Mouse (Mus musculus) layer of hippocampus, adult 9-10 months (tissue): ENCODE measurements around the gene Gm21988.

Source experiments
- DNase-seq: peaks from one replicate; pipeline ENCODE4 v3.0.0; 2022; ENCODE audit warnings: low spot score

Gm21988 gene

DNA sequence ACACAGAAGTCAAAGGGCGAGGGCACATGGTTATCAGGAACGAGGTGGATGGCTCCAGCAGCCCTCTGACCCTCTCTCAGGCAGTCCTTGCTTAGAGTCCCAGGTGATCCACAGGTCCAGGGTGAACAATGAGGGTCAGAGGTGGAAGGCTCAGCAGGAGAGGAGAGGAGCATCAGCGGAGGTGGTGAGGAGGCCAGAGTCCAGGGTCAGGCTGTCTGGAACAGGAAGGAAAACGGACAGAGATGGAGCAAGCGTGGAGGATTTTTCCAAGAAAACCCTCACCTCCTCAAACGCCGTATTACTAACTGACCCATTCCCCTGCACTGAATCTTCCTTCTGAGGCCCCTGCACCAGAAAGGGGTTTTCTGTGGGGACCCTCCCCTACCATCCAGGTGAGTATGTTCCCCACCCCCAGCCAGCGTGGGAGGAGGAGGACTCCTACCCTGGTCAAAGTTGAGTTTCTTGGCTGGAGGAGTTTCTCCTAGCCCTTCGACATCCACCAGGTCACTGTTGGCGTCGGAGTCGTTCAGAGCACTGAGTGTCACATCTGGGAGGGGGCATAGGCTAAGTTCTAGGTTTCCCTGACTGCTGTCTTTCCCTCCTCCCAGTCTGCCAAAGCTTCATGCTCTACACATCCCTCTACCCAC is 4.3 kb downstream of the Gm21988 start:
- no peak for DNase-seq

DNA sequence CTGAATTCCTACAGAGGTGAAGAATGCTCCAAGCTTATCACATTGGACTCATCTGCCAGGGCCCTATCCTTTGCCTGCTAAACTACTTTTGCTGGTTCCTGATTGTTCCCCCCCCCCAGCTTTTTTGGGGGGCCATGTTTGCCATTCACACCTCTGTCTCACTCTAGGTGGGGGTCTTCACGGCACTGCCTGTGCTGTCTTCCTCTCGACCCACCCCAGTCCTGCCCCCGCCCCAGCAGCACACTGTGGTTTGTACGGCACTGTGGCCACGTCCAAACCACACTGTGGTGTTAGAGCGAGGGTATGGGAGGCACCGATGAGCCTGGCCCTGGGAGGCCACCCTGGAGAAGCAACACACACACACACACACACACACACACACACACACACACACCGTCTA is 5.1 kb downstream of the Gm21988 start:
- DNase-seq: no peak

DNA sequence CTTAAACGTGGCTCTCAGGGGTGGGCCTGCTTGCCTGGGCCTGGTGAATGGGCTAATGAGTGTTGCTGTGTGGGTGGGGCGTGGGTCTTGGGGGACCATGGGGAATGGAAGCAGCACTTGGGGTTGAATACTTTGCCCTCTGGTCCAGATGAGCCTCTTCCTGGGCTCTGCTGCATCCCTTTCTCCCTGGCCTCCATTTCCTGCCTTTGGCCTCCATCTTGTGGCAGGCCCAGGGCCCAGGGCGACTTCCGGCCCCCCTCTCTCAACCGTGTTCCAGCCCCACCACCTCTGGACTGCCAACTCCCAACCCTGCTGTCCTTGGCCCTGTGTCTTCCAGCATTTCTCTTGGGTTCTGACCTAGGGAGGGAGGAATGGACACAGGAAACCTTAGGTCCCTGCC is 5.6 kb downstream of the Gm21988 start:
- DNase-seq: no peak

DNA sequence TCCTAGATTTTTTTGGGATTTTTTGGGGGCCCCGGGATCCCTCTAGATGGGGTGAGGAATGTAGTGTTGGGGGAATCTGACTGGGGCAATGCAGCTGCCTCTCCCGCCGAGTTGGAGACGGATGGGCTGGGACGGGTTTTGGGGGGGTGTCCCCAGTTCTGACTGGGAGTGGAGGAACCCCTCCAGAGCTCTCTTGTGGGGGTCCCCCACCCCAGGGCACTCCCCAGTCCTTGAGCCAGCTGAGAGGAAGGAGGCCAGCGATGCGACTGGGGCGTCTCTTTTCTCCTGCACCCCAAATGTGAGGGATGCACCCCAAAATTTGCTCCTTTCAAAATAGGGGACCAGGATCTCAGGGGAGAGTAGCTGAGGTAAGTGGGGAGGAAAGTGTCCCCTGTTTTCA is 6.6 kb downstream of the Gm21988 start:
- no peak for DNase-seq

DNA sequence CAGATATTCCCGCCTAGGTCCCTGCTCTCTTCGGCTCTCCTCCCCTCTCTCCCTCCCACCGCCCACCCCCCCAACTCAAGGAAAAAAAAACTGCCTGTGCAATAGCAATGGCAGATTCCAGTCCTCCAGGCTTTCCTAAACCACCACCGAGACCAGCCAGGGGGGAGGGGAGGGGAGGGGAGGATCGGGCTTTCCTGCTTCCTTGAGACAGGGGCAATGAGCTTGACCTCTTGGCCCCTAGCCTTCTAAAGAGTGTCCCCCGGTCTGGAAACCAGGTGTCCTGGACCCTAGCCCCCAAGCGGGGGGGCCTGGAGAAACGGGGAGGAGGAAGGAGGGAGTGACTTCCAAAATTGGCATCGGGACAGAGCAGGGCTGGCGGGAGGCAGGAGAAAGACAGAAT is 7.1 kb downstream of the Gm21988 start:
- no peak for DNase-seq

DNA sequence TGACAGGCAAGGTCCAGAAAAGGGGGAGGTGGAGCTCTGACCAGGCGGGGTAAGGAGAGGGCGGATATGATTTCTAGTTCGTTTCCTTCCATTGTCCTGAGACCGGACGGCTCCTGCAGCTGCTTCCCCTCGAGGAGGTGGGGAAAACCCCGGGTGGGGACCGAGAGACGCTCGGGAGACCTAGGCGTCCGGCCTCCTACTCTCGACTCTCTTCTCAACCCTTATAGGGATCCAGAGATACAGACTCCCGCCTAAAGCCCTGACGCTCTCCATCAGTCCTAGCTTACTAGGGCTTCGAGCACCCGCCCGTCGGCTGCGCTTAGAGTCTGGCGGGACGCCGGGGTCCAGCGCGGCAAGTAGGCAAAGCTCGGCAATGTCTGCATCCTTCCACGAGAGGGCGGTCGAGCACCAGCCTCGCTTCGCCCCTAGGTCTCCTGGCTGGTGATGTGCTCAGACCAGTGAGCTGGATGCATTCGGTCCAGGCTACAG is 9.3 kb downstream of the Gm21988 start:
- DNase-seq: no peak

DNA sequence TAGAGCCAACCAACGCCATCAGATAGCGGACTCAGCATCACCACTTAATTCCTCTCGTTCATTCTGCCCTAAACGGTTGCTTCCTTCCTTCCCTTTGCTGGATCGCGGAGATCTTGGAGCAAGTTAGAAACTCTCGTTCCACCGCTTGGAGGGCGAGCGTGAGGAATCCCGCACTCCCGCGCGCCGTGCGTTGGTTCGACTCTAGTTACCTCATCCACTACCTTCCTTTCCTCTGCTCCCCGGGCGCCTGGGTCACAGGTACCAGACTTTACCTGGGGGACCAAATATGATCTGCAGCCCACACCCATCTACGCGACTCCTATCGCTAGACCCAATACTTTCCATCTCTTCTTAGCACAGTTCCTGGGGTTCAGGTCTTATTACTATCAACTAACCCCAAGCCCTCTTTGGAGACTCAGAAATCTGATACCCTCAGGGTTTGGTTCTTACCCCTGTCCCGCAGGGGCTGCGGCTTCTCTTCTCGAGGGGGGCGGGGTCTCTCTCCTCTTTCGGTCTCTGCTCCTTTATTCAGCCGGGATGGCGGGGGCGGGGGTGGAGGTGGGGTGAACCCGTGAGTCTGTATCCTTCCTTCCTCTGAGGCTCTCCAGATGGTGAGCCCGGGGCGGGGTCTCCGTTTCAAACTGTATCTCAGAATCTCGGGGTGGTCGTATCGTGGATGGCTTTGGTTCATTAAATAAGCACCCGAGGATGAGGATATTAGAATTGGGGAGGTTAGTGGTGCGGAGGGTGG is 10.2 kb downstream of the Gm21988 start, which contains the start of gene Bcl6b:
Gene Bcl6b (minus strand): TSS at position 539 of the 751 bp plus-strand sequence.
- no peak for DNase-seq

DNA sequence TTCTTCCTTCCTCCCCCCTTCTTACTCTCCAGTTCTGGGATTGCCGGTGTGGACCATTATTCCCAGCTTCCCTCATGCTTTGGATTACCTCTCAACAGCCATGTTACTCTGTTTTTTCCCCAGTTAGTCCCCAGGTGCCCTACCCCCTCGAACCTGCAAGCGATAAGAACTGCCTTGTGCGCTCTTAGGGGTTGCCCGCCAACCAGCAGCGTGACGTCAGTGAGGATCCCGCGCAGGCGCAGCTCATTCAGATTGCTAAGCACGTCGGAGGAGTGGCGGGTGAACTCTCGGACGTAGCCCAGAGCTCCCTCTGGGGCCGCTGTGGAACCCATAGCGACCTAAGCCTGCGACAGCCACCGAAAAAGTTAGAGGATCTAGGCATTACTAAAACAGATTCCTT is 10.8 kb downstream of the Gm21988 start:
- no peak for DNase-seq

DNA sequence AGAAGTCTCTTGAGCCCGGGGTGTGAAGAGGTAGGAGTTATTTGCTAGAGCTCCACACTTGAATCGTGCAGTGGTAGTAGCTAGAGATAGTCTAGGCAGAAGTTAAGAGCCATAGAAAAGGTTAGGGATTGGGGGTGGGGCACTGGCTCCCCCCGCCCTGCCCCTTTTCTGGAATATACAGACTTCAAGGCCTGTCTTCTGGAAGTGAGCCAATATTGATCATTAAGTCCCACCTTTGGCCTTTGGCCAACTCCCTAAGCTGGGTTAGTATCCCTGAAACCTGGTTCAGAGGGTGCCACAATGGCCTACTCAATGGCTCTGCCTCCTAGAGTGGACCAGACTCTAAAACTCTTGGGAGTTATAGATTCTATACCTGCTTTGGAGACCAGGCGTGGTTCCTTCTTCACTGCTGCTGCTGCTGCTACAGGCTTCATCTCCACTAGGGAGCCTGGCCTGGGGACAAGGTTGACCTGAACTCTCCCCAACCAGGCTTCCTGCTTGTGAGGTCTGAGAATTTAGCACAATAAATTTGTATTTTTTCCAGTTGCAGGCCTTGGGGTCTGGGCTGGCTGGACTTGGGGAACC is 11.9 kb downstream of the Gm21988 start:
- DNase-seq: no peak

DNA sequence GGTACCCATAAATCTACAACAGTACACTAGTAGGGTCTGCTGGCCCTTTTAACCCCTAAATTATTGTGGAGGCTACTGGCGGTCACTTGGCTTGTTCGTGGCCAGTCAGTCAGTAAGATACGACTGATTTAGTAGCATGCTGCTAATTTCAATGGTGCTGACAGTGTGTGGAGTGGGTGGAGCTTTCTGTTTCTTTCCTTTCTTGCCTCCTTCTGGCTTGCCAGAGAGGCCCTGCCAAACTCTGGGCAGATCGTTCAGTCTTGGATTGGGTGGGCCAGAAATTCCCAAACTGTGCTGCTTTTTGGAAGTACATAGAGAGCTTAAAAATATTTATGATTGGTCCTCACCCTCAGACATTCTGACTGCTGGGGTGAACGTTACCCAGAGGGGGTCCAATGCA is 12.5 kb downstream of the Gm21988 start:
- no peak for DNase-seq

DNA sequence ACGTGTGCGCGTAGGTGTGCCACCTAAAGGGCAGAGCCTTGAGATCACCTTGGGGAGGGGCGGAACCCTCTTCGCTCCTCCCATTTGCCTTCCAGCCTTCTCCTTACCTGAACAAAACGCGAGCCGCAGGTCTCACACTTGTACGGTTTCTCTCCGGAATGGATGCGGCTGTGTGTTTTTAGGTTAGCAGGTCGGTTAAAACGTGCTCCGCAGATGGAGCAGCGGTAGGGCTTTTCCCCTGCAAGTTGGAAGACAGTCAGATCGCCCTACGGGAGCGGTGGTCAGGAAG is 13.1 kb downstream of the Gm21988 start:
- no peak for DNase-seq

DNA sequence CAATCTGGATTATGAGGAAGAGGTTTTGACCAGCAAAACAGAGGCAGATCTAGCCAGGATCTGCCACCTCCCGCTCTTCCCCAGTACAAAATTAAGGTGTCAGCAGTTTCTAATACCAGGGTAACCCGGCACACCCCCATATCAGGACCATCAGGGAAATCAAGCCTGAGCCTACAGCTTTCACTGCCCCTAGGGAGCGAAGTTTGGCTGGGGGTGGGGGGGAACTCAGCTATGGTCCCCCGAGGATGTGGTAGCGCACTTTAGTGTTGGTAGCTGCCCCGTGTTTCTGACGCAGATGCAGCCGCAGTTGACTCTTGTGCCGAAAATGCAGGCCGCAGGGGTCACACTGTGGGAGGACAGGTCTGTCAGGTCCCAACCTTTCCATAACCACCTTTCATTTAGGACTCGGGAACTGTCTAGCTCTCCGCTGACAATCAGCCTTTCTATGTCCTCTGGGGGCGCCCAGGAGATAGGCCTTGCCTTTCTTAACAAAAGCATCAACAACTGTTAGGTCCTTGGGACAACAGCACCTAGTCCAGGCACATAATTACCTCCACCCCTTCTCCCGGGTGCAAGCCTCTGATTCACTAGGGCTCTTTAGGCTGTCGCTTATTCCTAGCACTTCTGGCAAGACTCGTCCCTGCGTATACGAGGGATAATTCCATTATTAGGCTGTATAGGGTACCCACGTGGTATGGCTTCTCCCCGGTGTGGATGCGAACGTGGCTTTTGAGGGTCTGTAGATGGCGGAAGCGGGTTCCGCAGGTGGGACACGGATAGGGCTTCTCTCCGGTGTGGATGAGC is 13.6 kb downstream of the Gm21988 start:
- DNase-seq: no peak

DNA sequence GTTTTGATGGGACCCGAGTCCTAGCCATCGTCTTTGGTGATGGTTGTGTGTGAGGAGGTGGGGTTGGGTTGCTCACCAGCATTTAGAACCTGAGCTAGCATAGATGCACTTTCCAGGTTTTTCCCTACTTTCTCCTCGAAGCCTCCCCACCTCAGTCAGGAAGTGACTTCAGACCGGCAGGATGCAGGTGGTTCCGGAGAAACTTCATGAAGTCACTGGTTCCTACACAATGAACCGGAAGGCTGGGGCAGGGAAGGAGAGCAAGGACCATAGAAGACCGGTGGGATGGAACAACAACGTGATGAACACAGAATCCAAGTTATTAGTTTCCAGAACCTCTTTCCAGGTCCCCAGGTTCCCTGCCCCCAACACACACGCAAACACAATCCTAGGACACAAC is 15.9 kb downstream of the Gm21988 start:
- no peak for DNase-seq

DNA sequence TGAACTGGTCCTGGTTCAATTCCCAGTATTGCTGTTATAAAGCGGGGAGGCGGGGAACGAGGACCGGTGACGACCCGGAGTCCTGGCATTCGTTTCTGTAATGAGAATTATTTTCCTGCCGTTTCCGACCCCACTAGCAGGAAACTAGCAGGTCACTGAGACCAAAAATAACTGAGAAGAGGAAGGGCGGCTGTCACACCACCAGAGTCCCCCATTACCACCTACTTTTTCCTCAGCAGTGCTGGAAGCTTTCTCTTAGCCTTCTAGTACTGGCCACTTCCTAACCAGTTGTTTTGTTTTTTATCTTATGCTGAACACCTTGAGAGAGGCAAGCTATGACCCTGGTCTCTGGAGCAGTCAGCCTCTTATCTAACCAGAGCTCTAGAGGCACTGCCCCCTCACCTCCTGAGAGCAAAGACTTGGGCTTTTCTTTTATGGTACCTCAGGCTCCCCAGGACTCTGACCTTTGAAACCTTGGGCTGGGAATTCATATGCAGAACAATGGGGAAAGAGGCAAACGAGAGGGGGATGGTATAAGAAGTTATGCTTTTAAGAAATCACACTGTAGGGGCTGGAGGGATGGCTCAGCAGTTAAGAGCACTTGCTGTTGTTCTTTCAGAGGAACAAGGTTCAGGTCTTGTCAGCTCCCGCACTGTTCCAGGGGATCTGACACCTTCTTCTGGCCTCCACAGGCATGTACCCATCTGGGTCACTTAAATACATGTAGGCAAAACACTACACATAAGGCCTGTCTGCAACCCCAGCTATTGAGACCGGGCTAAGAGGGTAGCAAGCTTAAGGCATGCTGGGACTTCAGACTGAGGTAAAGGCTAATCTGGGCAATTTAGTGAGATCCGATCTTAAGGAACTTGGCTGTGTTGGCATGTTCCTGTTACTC is 17.8 kb downstream of the Gm21988 start:
- DNase-seq: no peak

DNA sequence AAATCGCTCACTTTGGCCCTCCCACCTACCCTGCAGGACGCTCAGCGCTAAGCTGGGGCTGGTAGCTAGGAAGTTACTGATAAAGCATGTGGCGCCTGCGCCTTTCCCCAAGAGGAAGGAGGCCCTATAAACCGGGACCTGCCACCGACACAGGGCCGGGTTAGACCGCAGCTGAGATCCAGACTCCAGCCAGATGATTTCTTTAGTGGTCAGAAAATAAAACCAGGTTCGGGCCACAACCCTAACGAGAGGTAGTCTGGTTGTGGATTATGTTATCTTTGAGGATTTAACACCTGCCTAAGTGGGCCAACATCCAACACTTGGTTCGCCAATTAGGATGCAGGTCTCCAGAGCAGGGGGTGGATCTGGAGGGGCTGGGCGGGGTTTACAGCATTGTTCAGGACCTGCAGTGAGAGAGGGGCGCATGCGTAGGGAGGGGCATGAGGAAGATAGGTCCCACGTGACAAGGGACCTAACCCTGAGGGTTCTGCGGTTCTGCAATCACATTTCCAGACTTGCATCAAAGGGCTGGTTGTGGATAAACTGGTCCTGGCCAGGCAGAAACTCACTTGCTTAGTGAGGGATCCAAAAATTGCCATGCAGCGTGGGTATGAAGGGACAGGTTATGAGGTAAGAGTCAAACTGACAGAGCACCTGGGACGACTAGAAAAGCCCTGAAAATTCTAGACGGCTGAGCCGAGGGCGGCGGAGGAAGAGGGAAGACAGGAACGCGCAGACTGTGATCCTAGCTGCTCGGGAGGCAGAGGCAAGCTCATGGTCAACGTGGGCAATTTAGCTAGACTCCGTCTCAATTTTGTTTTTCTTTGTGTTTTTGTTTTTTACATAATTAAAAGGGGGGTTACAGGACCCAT is 18.7 kb downstream of the Gm21988 start, which contains the start of gene Slc16a13:
Gene Slc16a13 (minus strand): TSS at position 334 of the 872 bp plus-strand sequence.
- peak; percentile 91 for DNase-seq

DNA sequence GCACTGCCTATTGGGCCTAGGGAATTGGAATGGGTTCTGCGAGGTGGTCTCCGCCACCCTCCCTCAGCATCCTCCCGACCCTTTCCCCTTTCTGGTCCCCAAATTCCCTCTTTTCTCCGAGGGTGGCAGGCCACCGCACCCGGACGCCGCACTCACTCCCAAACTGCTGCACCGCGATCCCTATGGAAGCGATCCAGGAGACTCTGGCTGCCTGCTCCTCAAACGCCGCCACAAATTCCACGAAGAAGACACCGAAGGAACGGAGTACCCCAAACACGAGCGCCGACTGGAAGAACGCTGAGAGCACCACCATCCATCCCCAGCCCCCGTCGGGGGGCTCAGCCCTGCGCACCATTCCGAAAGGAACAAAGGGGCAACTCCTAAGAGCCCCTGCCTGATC is 19.3 kb downstream of the Gm21988 start:
- no peak for DNase-seq

DNA sequence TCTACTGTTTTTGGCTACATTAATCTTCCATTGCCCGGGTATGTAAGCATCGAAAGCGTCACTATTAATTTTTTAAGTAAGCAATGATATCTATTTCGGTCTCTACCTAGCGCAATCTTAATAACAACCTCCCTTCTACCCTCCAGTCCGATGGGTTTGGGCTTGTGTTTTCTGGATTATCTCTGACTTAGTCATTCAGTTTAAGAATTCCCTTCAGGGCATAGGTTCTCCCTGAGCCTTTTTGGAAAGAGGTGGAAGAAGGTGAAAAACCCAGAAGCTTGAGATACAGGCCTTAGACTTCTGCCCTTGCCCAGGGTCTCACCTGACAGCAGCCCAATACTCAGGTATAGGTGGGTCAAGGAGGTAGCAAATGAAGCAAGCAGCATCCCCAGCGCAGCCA is 19.8 kb downstream of the Gm21988 start:
- DNase-seq: no peak

DNA sequence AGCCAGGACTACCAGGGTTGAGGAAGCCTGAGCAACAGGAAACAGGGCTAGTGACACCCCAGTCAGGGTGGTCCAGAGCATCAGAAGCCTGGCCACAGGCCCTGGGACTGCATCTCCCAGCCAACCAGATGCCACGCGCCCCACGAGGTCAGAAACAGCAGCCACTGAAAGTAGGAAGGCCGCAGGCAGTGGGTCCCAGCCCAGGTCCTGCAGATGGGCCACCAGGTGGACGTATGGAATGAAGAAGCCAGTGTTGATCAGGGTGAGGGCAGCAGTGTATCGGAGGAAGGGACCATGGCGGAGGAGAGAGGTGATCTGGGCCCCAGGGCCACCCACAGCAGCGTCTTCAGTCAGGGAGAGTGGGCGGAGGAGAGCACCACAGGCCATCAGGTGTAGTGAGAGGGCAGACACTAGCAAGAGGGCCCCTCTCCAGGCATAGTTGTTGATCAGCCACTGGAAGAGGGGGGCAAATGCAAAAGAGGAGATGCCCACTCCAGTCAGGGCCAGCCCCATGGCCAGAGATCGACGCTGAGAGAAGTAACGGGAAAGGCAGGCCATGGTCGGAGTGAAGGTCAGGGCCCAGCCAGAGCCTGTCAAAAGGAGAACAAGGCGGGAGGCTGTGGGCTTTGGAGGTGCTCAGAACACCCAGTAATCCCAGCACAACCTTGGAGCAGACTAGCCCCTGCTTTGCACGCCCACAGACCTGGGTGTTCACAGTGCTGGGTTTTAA is 20.7 kb downstream of the Gm21988 start:
- DNase-seq: no peak

DNA sequence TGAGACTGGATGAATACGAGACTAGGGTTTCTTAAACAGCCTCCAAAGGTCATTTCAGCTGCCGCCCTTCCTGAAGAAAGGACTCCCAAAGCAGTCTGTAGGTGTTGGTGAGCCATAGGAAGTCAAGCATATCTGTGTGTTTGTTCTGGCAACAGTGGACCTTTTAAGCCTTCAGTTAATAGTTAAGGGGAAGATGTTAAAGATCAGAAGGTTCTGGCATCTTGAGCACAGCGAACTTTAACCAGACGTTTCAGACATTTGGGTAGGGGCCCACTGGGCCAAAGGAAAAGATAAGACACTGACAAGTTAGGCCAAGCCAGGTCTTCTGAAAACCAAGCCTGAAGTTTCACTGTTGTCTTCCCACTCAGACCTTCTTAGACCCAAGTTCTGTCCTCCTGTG is 21.6 kb downstream of the Gm21988 start:
- no peak for DNase-seq

DNA sequence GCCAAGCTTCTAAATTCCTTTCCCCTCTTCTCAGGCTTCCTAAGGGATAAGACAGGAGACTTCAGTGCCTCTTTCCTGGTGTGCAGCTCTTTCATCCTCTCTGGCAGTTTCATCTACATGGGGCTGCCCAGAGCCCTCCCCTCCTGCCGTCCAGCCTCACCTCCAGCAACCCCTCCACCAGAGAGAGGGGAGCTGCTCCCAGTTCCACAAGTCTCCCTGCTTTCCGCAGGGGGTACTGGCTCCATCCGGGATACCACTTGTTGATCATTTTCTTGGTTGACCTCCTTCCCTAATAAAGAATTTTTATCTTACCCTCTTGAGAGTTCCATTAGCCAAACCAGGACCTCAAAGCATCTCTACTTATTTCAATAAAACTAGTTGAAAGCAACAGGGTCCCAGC is 23.5 kb downstream of the Gm21988 start:
- no peak for DNase-seq
